Mouse (Mus musculus): ENCODE results near the gene Sppl2c. TPM values are rescaled to one million over a fixed set of nuclear protein-coding genes. Genes with fewer than 3 reads are reported as not detected.

Sppl2c gene
- total RNA-seq, 2 experiments from 2014 or later = not detected

GRCm38 (mm10) chr11:104237226-104237625, 51.1 kb downstream of the Sppl2c start:
- DNase-seq (ENCODE audit: low spot score in 2 of 2) = peak in 1 of 2 experiments; percentile 11

- no peak for DNase-seq (ENCODE audit: low spot score in 2 of 2)
Observed at GRCm38 (mm10) chr11:104237958-104238747, 52.0 kb downstream of the Sppl2c start.

Other genes starting within 250 kb of the Sppl2c start
- gene Nsf, start 232.3 kb upstream of the Sppl2c start, total RNA-seq (2021) = 10 to 100 TPM; 96.6 to 99.5 TPM
- gene Arf2, start 219.6 kb upstream of the Sppl2c start, total RNA-seq (2021) = 10 to 100 TPM; 53.1 to 54.3 TPM
- gene Crhr1, start 53.5 kb upstream of the Sppl2c start, total RNA-seq (2021) = under 1 TPM in 1 of 2 experiments, not detected in 1; 0.34 TPM
- gene Mapt, start 45.1 kb downstream of the Sppl2c start, total RNA-seq (2021) = 100 to 1,000 TPM; 105 to 107 TPM